Mouse (Mus musculus) stomach, embryonic 14.5 days (tissue): Measurements from ENCODE around the gene Dcxr. TPM values are rescaled to one million over a fixed set of nuclear protein-coding genes. Genes with fewer than 3 reads are reported as not detected.
A peak's percentile ranks its signal among the peaks of the same experiment; 100 is the strongest.
"Not testable (repeated sequence)": the region's sequence is repeated elsewhere in the genome, so short reads cannot be mapped to it uniquely, and the experiment has no call there.

Experiments
- ATAC-seq: fragments of 200-750 bp; cut with Nextera tagmentation; 2 replicates; pipeline ENCODE4 v1.8.0; 2017; ENCODE audit warnings: low read depth, moderate TSS enrichment; ENCODE audit not compliant: insufficient number of reproducible peaks, insufficient read depth, low FRiP score
- H3K27ac ChIP-seq: fragments of 300-500 bp; sonication (generic); 2 replicates; pipeline ENCODE4 v1.5.1; 2014; ENCODE audit warnings: mild to moderate bottlenecking, low read length, moderate library complexity, mixed read lengths
- H3K27me3 ChIP-seq: fragments of 300-500 bp; sonication (generic); 2 replicates; pipeline ENCODE4 v1.6.1; 2014; ENCODE audit warnings: low read length, control low read depth, mixed read lengths; ENCODE audit not compliant: control insufficient read depth, insufficient read depth
- H3K36me3 ChIP-seq: fragments of 300-500 bp; sonication (generic); 2 replicates; pipeline ENCODE4 v1.6.1; 2014; ENCODE audit warnings: mild to moderate bottlenecking, control low read depth, low read length, moderate library complexity, mixed read lengths; ENCODE audit not compliant: control insufficient read depth, insufficient read depth
- H3K4me1 ChIP-seq: fragments of 300-500 bp; sonication (generic); 2 replicates; pipeline ENCODE4 v1.6.1; 2014; ENCODE audit warnings: low read length, control low read depth, mixed read lengths; ENCODE audit not compliant: control insufficient read depth, insufficient read depth
- H3K4me2 ChIP-seq: fragments of 300-500 bp; sonication (generic); replicated peaks from 2 replicates; pipeline ENCODE4 v1.6.1; 2014; ENCODE audit warnings: low read depth, low read length, control low read depth
- H3K4me3 ChIP-seq: fragments of 300-500 bp; sonication (generic); 2 replicates; pipeline ENCODE4 v1.5.1; 2014; ENCODE audit warnings: low read depth, low read length, control low read depth
- H3K9ac ChIP-seq: fragments of 300-500 bp; sonication (generic); replicated peaks from 2 replicates; pipeline ENCODE4 v1.6.1; 2014; ENCODE audit warnings: low read depth, mild to moderate bottlenecking, control low read depth, low read length, moderate library complexity, mixed read lengths
- H3K9me3 ChIP-seq: fragments of 300-500 bp; sonication (generic); 2 replicates; pipeline ENCODE4 v1.6.1; 2016; ENCODE audit warnings: low read depth, low read length, control low read depth; ENCODE audit not compliant: control insufficient read depth
- WGBS: fragments of 180-500 bp; shearing (Covaris S2); extraction: QIAGEN DNeasy Blood & Tissue Kit; methylation state at CpG from one replicate; pipeline ENCODE4 v1.1.7; 2014; 5-methylcytosine and 5-hydroxymethylcytosine counted together
- polyA plus RNA-seq: library from polyadenylated mRNA; unstranded; fragments of >200 nt; fragmentation: Nextera tagmentation; extraction: Ambion mirVana; gene quantifications from 2 replicates; pipeline ENCODE4 v1.2.1, GENCODE M21; 2014

The Dcxr gene
- polyA plus RNA-seq = 33.2 TPM in 2 replicates

GRCm38 (mm10) chr11:120727169-120727527, at the start of gene Dcxr:
Gene Dcxr, minus strand, starts transcription at chr11:120727281.
- under 1% methylated on average over 14 of the region's 14 CpGs for WGBS
- Histone ChIP-seq H3K9ac (peak within 1 kb of the TSS; percentile 37), H3K4me2 (peak within 1 kb of the TSS; percentile 83), H3K4me1 (no peaks in the 10 kb centered on the region; the same call in 1 of the 2 replicates), H3K36me3 (no peaks in the 10 kb centered on the region), H3K27me3 (no peaks in the 10 kb centered on the region), H3K9me3 (no peaks in the 10 kb centered on the region), H3K4me3 (peak within 1 kb of the TSS; percentile 60), H3K27ac (no peak within 1 kb of the TSS)
- ATAC-seq = peak; percentile 88

- Histone ChIP-seq H3K27me3 (no peaks in the 10 kb centered on the region), H3K36me3 (peaks cover 7% of the 10 kb centered on the region; the same call in 1 of the 2 replicates), H3K4me3 (no peak overlapping the region), H3K27ac (no peak overlapping the region), H3K4me2 (no peak overlapping the region), H3K9me3 (no peaks in the 10 kb centered on the region), H3K4me1 (no peaks in the 10 kb centered on the region; the same call in 1 of the 2 replicates), H3K9ac (no peak overlapping the region)
- ATAC-seq = peak; percentile 87
- WGBS = 22% methylated on average over 15 of the region's 15 CpGs
Observed at GRCm38 (mm10) chr11:120775774-120776469, 48.8 kb upstream of the Dcxr start.

GRCm38 (mm10) chr11:120773463-120774190, 46.5 kb upstream of the Dcxr start:
- Histone ChIP-seq H3K36me3 (no peaks in the 10 kb centered on the region), H3K4me2 (no peak overlapping the region), H3K27me3 (no peaks in the 10 kb centered on the region), H3K27ac (no peak overlapping the region), H3K4me1 (no peaks in the 10 kb centered on the region; the same call in 1 of the 2 replicates), H3K9ac (no peak overlapping the region), H3K9me3 (no peaks in the 10 kb centered on the region), H3K4me3 (no peak overlapping the region)
- WGBS = 83% methylated on average over 7 of the region's 7 CpGs
- no peak for ATAC-seq

GRCm38 (mm10) chr11:120772749-120773148, 45.7 kb upstream of the Dcxr start:
- 68% methylated on average over 3 of the region's 3 CpGs for WGBS
- ATAC-seq = no peak

GRCm38 (mm10) chr11:120768206-120768605, 41.1 kb upstream of the Dcxr start:
- Histone ChIP-seq H3K36me3 (no peaks in the 10 kb centered on the region), H3K9ac (no peak overlapping the region), H3K27ac (no peak overlapping the region), H3K4me1 (no peaks in the 10 kb centered on the region), H3K4me3 (no peak overlapping the region), H3K4me2 (no peak overlapping the region), H3K9me3 (no peaks in the 10 kb centered on the region), H3K27me3 (no peaks in the 10 kb centered on the region)
- 88% methylated on average over 1 of the region's 1 CpGs for WGBS
- ATAC-seq = no peak

More at GRCm38 (mm10) chr11:120772749-120773148, 45.7 kb upstream of the Dcxr start:
- Histone ChIP-seq H3K9ac (no peak overlapping the region), H3K27me3 (no peaks in the 10 kb centered on the region), H3K27ac (no peak overlapping the region), H3K4me1 (no peaks in the 10 kb centered on the region; the same call in 1 of the 2 replicates), H3K4me3 (no peak overlapping the region), H3K36me3 (no peaks in the 10 kb centered on the region), H3K4me2 (no peak overlapping the region), H3K9me3 (no peaks in the 10 kb centered on the region)

- ATAC-seq = not testable (repeated sequence)
Observed at GRCm38 (mm10) chr11:120767023-120767422, 39.9 kb upstream of the Dcxr start.

GRCm38 (mm10) chr11:120763121-120763999, 36.3 kb upstream of the Dcxr start:
- not testable (repeated sequence) for H3K9ac ChIP-seq, H3K4me3 ChIP-seq, H3K27me3 ChIP-seq, H3K4me2 ChIP-seq, H3K4me1 ChIP-seq, H3K9me3 ChIP-seq, H3K27ac ChIP-seq, H3K36me3 ChIP-seq
- 9% methylated on average over 5 of the region's 23 CpGs for WGBS
- peak; percentile 46; the same call in 1 of the 2 replicates for ATAC-seq

More at GRCm38 (mm10) chr11:120767023-120767422, 39.9 kb upstream of the Dcxr start:
- 68% methylated on average over 3 of the region's 7 CpGs for WGBS
- not testable (repeated sequence) for H3K9ac ChIP-seq, H3K4me2 ChIP-seq, H3K4me1 ChIP-seq, H3K27ac ChIP-seq, H3K27me3 ChIP-seq, H3K36me3 ChIP-seq, H3K9me3 ChIP-seq, H3K4me3 ChIP-seq

GRCm38 (mm10) chr11:120762672-120763041, 35.6 kb upstream of the Dcxr start, which contains the start of gene Hmga1b:
Gene Hmga1b, plus strand, starts transcription at chr11:120762794.
- not testable (repeated sequence) for H3K4me3 ChIP-seq, H3K27me3 ChIP-seq, H3K4me1 ChIP-seq, H3K9ac ChIP-seq, H3K36me3 ChIP-seq, ATAC-seq, H3K27ac ChIP-seq, H3K4me2 ChIP-seq
- peaks cover 12% of the 10 kb centered on the region for H3K9me3 ChIP-seq
- 20% methylated on average over 13 of the region's 14 CpGs for WGBS
